Mouse (Mus musculus) ovary, postnatal 10 days (tissue): Measurements from ENCODE around the gene Dvl1.

Experiments
- DNase-seq: peaks from one replicate; pipeline ENCODE4 v3.0.0; 2022; ENCODE audit warnings: low spot score

Gene Dvl1

DNA sequence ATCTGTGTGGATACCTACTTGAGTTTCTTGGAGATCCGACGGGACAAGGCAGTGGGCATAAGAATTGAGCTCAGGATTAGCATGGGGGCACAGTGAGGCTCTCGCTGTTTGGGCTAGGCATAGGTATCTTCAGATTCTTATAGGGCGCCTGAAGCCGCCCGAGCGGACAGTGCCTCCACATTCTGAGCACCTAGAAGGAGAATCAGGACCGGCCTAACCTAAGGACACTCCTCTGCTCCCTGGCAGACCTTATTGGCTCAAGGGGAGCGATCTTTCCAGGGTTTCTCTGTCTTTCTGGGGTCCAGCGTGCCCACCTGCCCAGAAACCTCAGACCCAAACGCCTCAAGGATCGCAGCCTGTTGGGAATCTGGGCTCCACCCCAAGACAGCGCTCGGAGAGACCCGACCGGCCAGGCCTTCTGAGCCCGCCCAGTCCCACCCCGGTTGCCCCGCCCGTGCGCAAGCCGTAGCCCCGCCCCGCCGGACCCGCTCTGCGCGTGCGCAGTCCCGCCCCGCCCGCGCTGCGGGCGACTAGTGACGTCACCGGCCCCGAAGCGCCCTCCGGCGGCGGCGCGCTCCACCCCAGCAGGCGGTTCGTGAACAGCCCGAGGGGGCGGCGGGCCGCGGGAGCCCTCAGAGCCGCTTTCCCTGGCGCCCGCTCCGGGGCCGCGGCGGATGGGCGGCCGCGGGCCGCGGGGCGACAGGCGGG is at the start of gene Dvl1:
Gene Dvl1, plus strand, starts transcription at position 532 of the 708 bp plus-strand sequence.
- DNase-seq: peak; percentile 97

DNA sequence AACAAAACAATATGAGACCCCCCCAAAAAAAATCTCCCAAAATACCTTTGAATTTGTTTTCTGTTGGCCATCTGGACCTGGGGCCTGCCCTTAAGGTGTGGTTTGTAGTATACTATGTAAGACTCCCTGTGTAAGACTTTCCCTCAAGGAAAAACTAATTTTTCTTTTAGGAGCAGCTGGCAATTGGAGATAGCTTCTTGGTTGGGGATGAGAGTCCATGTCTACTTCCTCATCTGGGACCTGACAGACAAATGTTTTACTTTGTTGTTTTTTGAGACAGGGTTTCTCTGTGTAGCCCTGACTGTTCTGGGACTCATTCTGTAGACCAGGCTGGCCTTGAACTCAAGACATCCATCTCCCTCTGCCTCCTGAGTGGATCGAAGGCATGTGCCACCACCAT is 45.1 kb upstream of the Dvl1 start:
- DNase-seq: no peak

- DNase-seq: no peak
Observed at GRCm38 (mm10) chr4:155802741-155803339, 44.4 kb upstream of the Dvl1 start, which contains the start of gene Mrpl20. Gene Mrpl20 (plus strand): TSS chr4:155802878.

GRCm38 (mm10) chr4:155803340-155804041 is 43.7 kb upstream of the Dvl1 start:
- DNase-seq: peak; percentile 93

- no peak for DNase-seq
Observed at GRCm38 (mm10) chr4:155807841-155808240, 39.4 kb upstream of the Dvl1 start.

DNA sequence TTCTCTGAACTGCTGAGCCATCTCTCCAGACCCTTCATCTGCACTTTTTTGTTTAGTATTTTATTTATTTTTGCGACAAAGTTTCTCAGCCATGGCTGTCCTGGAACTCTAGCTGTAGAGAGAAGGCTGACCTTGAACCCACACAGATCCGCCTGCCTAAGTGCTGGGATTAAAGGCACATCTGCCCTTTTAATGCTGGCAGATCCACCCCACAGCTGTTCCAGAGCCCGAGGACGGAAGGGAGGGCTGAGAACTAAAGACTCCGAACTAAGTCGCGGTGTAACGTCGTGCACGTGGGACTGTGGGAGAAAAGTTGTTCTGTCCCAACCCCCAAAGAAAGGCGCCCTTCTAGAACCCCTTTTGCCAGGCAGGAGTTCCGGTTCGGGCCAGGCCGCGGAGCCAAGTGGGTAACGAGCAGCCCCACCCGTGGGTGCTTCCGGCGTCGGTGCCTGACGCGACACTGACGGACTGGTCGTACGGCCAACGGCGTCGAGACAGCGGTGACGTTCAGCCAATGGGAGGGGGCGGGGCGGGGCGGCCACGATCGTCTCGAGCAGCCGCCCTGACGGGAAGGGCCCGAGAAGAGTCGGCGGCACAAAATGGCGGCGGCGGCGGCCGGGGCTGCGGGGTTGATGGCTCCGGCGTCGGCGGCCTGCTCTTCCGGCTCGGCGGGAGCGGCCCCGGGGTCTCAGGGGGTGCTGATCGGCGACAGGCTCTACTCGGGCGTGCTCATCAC is 35.1 kb upstream of the Dvl1 start, which contains the start of gene Ccnl2:
Gene Ccnl2, plus strand, starts transcription at position 561 of the 736 bp plus-strand sequence.
- DNase-seq: peak; percentile 88

- no peak for DNase-seq
Observed at GRCm38 (mm10) chr4:155812665-155813181, 34.5 kb upstream of the Dvl1 start.

DNA sequence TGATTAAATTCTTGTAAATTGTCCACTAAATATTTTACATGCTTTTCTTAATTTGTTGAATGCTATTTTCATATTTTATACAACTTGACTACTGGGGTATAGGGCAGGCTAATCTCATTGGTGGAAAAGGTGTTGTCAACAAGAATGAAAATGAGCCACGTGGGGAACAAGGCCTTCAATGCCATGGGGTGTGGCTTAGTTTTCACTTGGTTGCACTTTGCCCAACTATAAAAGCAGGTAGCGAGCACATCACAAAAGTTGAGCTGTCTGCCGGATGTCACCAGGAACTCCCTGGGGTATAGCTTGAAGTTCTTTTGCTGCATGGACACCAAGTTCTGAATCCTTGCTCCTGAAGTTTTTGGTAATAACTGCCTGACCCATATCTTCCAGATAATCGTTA is 29.7 kb upstream of the Dvl1 start:
- DNase-seq: no peak

- DNase-seq: no peak
Observed at GRCm38 (mm10) chr4:155821025-155821424, 26.2 kb upstream of the Dvl1 start.

GRCm38 (mm10) chr4:155823443-155823842 is 23.8 kb upstream of the Dvl1 start:
- no peak for DNase-seq

DNA sequence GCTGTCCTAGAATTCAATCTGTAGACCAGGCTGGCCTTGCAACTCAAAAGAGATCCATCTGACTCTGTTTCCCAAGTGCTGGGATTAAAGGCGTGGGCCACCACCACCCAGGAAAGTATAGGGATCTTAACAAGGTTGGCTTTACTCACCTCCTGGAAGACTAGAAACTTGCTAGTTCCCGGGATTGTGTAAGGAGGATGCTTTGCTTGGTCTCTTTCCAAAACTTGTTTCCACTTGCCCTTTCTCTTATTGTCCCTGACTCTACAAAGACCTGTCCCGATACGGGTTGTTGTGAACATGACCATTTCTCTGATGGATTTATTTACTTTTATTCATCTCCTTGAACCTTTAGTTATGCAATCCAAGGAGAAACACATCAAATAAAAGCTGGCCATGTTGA is 17.3 kb upstream of the Dvl1 start:
- DNase-seq: no peak

DNA sequence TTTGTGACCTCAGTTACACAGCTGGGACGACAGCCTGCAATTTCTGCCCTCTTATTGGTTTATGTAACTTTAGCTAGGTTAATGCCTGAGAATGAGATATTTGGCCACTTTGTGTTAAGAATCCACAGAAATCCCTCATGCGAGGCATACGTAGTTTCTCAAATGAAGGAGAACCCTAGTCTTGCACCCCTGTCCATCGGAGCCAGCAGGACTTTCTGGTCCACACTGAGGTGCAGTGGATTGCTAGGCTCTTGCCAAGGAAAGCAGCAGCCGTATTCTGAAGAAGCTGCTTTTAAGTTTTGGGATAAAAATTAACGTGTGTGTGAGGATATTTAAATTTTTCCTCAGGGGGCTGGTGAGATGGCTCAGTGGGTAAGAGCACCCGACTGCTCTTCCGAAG is 16.6 kb upstream of the Dvl1 start:
- no peak for DNase-seq

- peak; percentile 82 for DNase-seq
Observed at GRCm38 (mm10) chr4:155831205-155831766, 15.9 kb upstream of the Dvl1 start, which contains the start of gene Aurkaip1. Gene Aurkaip1 (plus strand): TSS chr4:155831272.

GRCm38 (mm10) chr4:155831831-155832230 is 15.4 kb upstream of the Dvl1 start:
- DNase-seq: no peak

- no peak for DNase-seq
Observed at GRCm38 (mm10) chr4:155832321-155832720, 14.9 kb upstream of the Dvl1 start.

- no peak for DNase-seq
Observed at GRCm38 (mm10) chr4:155833234-155833633, 14.0 kb upstream of the Dvl1 start.

DNA sequence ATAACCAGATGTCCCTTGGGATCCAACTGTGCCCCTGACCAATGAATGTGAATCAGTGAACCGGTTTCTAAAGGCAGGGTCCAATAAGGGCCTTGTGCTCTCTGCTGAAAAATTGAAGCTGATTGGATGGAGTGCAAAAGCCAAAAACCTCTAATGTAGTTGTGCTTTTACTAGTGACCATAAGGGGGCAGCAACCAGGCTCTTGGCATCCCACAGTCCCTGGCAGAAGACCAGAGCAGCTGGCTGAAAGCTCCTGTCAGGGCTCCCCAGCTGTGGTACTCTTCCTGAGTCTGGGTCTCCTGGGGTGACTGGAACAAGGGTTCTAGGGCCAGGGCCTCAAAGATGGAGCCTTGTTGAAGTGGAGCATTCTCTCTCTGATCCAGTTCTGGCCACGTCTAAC is 13.4 kb upstream of the Dvl1 start:
- peak; percentile 69 for DNase-seq

- DNase-seq: no peak
Observed at GRCm38 (mm10) chr4:155837404-155838010, 9.7 kb upstream of the Dvl1 start.

DNA sequence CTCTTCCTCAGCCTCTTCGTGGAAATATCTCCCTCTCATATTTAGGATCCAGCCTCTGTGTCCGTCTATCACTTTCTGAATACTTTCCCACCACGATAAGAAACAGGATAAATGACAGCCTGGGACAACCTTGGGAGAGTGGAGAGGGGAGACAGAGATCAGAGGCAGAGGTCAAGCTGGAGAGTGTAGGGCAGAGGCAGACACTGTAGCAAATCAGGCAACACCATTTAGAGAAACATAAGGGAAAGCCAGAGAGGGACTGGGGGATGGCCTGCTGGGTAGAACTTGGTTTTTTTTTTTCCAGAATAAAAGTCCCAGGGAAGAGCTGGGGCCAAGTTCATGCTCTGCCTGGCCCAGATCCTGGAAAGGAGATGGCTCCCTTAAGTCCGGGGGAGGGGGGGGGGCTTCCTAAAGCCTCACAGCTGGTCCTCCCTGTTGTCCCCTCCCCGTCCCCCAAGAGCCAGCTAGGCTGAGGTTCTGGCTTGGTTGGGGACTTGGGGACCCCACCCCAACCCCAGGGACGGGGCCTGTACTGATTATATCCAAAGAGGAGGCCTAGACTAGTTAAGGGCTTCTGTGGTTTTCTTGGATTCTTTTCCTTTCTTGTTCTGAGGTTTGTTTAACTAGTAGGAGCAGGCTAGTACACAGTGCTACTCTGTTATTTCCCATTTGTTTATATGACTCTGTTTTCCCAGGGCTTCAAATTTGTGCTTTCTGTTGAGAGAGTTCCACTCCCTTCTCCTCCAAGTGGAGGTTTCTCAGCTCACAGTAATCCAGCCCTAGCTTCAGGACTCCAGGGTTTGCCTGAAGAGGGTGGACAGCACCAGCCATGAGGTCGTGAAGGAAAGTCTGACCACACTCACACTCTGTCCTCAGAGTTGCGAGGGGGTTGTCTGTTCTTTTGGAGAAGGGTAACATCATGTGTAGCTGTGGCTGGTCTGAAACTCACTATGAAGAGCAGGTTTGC is 8.7 kb upstream of the Dvl1 start:
- no peak for DNase-seq

DNA sequence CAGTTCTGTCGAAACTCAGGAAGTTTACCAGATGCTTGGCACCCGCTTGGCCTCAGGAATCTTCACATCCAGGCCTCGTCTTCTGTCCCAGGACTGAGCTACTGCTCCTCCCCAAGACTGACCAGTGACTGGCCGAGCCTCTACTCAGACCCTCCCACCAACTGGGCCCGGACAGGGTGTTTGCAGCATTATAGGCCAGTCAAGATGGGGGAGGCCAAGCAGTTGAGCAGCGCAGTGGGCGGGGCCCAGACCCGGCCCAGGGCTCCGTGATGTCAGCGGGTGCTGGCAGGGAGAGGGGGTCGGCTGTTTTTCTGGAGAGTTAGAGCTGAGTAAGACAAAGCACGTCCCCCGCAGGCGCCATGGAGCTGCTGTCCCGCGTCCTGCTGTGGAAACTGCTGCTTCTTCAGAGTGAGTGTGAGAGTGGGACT is 7.7 kb upstream of the Dvl1 start, which contains the start of gene Mxra8:
Gene Mxra8, plus strand, starts transcription at position 198 of the 428 bp plus-strand sequence.
- peak; percentile 67 for DNase-seq
